Mouse (Mus musculus): ENCODE data around the gene Syne1.

GRCm38 (mm10) chr10:5253752-5254151, 297.5 kb downstream of the Syne1 start:
- TF ChIP-seq MAFK (IDR thresholded peaks at IDR 0.05; ENCODE audit: insufficient read depth, low read depth, low read length) (no peak), ZC3H11A (IDR thresholded peaks at IDR 0.05; ENCODE audit: borderline replicate concordance, low read depth, low read length) (no peak), CHD2 (IDR thresholded peaks at IDR 0.05; ENCODE audit: low read depth, low read length) (no peak), ZNF384 (IDR thresholded peaks at IDR 0.05; ENCODE audit: low read depth, low read length) (no peak)
